Mouse (Mus musculus): Measurements from ENCODE around the gene Hspb7.

Hspb7 gene

DNA sequence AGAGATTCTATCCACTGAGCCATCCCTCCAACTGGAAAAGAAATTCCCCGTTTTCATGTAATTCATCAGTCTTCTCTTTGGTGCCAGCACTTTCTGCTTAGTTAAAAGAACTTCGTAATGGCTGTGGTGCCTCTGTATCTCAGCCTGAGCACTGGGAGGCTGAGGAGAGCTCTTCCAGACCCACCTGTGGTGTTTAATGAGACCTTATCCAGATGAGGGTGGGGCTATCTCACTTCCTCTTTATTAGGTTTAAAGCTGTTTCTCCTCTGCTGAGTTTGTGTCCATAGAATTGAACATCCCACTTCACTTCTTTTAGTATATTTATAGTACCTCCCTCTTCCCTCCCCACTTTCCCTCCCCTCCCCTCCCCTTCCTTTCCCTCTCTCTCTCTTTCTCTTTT, 30.7 kb downstream of the Hspb7 start:
- no peak for DNase-seq

DNA sequence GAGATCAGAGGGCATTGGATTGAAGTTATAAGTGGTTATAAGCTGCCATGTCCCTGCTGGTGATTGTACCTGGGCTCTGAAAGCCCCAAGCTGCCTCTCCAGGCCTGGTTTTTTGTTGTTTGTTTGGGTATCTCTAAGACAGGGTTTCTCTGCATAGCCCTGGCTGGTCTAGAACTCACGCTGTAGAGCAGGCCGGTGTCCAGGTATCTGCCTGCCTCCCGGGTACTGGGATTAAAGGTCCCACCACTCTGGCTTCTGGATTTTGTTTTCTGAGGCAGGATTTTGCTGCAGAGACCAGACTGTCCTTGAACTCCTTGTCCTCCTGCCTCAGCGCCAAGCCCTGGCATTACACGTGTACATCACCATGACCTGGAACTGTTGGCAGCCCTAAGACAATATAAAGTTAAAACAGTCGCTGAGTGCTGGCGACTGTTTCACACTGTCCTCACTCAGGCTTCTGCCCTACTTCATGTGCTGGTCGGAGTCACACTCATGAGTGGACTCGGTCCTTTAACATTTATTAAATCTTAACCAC, 31.4 kb downstream of the Hspb7 start:
- DNase-seq: no peak

DNA sequence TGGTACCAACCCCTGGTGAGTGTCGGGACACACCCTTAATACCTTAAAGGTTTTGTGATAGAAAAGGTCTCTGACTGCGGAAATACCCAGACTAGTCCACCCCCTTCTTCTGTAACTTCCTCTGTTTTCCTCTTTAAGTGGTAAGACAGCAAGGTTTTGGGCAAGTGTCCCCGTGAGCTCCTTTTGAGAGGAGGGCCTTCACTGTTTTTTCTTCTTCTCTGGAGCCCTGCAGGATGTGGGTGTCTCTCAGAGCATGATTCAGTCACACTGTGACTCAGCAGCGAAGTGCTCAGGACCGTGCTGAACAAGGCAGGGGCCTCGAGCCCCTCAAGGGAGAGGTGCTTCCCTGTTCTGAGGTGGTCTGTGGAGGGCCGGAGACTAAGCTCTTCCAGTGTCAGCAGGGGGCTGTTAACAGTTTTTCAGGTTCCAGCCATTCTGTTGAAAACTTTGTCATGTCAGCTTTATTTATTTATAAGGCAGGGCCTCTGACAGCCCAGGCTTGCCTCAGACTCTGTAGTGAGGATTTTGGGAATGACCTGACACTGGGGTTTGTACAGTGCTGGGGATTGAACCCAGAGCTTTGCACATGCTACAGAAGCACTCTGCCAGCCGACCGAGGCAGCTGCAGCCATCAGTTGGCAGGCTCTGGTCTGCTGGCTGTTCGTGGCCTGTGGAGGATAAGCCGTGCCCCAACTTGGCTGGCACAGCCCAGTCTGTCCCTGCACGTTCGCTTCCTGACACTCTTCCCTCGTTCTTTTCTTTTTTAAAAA, 34.2 kb downstream of the Hspb7 start:
- no peak for DNase-seq

DNA sequence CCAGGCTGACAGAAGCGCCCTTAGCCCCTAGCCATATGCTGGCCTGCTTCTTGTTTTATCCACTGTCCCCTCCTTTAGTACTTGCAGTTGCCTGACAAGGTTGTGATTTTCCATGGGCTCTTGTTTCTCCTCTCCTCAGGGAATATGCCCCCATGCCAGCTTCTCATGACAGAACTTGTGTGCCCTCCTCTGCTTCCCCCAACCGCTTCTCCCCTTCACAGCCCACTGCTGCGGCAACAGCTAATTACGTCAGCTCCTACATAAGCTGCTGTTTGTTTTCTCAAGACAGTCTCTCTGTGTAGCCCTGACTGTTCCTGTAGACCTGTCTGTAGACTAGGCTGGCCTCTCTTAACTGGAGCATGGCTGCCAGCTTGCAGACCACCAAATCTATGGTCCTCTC, 34.9 kb downstream of the Hspb7 start:
- DNase-seq: no peak

DNA sequence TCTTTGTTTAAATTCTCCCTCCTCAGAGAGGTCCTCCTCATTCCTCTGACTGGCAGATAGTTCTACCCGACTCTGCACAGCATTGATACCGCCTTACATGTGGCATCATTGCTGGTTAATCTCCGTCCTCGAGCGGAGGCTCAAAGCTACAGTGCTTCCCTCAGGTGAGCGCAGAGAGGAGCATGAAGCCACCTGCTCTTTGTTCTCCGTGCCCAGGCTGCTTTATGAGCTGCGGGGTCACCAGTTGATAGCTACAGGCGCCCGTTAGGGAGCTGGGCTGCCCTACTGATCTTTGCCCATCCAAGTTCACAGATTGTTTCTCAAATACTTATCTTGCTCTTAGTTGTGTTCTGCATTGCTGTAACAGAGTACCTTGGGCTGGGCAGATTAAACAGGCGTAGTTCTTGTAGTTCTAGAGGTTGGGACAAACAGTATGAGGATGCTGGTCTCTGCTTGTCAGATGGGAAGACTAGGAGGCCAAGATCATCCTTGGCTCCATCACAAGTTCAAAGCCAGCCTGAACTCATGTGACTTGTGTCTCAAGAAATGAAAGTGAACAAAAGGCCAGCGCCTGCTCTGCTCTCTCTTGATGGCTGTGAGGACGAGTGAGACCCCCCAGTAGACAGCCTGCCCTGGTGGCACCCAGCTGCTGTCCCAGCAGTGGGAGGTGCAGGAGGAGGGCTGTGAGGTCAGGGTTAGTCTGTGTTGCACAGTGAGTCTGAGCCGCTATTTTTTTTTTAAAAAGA, 35.8 kb downstream of the Hspb7 start:
- DNase-seq: no peak

DNA sequence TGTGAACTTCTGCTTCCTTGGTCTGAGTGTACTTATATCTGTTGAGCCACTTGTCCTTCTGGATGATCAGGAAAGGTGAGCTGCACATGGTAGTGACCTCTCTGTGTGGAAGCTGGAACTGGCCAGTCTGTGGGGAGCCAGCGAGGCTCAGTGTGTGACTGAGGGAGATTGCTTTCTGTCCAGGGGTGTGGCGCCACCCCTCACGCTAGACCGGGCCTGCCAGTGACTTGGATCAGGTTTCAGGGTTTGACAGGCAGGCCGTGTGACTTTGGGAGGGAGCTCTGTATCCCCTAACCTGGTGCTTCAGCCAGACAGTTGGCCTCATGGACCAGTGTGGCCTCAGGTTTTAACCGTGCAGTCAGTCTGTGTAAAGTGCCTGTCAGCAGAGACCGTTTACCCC, 37.7 kb downstream of the Hspb7 start:
- DNase-seq: no peak

DNA sequence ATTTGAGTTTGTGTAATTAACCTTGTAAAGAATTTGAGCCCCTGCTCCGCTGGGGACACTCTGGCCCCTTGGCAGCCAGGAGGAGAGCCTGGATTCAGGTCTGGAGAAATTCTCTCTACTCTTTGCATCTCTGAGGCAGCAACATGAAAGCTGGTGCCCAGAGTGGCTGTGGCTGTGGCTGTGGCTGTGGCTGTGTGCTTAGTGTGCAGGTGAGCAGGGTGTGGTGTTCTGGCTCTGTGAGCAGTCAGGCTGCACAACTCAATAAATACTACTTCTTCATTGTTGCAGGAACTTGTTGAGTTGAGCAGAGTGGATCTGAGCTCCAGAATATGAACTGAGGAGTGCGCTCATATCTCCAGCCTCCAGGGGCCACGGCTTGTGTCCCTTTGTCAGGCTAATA, 38.3 kb downstream of the Hspb7 start:
- no peak for DNase-seq

DNA sequence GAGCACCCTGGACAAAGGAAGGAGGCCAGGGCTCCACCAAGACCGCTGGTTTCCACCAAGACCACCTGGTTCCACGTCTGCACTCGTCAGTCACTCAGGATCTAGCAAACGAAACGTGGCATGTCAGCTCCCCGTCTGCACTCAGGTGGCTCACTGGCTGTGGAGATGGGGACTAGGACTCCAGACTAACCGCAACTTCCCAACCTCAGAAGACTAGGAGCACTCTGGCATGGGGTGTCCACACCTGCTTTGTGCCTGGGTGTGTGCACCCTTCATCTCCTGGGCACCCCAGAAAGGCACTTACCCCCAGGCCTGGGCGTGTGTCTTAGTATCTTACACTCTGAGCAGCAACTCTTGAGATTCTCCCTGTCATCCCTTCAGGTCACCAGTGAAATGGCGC, 39.2 kb downstream of the Hspb7 start:
- DNase-seq: no peak

DNA sequence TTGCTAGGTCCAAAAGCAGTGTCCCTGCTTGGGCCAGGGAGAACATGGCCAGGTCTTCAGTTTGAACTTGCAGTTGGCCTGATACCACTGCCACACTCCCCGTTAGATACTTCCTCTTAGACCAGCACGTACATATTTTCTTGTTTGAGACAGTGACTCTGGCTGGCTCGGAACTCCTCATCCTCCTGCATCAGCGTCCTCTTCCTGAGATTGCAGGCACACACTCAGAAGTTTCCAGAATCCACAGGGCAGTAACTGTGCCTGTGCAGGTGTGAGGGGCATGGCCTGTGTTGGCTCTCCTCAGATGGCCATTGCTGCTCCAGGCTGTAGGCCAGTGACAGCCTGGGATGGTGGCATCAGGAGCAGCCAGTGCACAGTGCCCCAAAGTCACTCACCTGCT, 39.9 kb downstream of the Hspb7 start:
- no peak for DNase-seq

DNA sequence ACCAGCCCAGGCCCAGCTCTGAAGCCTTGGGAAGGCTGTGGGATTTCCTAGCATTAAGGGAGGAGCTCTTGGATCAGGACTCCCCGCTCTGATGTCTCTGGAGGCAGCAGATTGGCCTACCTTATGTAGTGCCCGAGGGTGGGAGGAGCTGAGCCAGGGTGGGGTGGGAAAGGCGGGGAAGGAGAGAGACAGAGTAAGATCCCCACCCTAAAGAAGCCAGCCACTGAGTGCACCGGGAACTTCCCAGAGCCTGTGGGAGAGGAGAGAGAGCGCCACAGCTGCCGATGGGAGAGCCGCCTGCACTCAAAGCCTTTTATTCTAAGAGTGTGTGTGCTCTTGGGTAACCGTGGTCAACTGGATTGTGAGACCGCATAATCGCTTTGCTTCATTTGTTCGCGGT, 40.5 kb downstream of the Hspb7 start:
- DNase-seq: no peak

DNA sequence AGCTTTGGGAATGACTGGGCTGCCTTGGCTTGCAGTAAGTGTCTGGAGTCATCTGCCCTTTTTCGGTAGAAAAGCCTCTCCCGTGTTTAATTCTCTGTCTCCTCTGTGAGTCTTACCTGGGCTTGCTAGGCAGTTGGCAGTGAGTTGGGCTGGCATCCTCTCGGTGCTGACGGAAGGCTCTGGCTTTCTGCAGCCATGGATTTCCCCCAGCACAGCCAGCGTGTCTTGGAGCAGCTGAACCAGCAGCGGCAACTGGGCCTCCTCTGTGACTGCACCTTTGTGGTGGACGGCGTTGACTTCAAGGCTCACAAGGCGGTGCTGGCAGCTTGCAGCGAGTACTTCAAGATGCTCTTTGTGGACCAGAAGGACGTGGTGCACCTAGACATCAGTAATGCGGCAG, 41.0 kb downstream of the Hspb7 start:
- DNase-seq: no peak

DNA sequence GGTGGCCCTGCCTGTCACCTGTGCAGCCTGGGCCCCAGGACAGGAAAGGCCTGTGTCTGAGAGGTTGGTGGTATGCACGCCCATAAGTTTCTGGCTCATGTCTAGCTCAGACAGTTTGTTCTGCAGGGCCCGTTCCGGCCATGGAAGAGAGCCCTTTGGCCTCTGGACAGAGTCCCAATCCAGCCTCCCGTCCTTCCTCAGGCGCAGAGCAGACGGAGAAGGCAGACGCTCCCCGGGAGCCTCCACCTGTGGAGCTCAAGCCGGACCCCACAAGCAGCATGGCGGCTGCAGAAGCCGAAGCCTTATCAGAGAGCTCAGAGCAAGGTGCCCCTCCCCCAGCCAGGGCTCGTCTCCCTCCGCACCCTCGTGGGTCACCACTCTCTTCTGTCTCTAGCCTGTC, 42.9 kb downstream of the Hspb7 start:
- DNase-seq: no peak

DNA sequence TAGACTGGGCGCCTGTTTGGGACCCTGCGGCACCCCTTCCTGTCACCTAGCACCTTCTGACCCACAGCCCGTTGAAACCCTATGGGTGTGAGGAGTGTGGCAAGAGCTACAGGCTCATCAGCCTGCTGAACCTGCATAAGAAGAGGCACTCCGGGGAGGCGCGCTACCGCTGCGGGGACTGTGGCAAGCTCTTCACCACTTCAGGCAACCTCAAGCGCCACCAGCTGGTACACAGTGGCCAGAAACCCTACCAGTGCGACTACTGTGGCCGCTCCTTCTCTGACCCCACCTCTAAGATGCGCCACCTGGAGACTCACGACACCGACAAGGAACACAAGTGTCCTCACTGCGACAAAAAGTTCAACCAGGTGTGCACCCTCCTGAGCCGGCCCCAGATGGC, 44.1 kb downstream of the Hspb7 start:
- DNase-seq: no peak

DNA sequence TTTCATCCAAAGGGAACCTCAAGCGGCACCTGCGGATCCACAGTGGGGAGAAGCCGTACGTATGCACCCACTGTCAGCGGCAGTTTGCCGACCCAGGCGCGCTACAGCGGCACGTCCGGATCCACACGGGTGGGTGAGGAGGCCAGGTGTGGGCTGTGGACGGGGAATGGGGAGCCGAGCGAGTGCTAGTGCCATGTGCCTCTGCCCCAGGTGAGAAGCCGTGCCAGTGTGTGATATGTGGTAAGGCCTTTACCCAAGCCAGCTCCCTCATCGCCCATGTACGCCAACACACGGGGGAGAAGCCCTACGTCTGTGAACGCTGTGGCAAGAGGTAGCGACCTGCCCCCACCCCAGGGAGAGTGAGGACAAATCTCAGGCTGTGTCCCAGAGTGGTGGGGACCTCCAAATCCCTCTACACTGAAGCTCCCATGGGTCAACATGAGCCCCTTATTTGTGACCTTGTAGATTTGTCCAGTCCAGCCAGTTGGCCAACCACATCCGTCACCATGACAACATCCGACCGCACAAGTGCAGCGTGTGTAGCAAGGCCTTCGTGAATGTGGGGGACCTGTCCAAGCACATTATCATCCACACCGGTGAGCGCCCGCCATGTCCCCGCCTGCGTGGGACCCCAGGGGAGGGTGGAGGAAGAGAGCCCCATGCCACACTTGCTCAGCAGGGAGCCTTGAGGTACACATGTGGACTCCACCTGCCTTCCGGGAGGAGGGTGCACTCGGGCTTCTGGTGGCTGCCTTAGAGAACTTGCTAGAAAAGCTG, 45.1 kb downstream of the Hspb7 start:
- no peak for DNase-seq

DNA sequence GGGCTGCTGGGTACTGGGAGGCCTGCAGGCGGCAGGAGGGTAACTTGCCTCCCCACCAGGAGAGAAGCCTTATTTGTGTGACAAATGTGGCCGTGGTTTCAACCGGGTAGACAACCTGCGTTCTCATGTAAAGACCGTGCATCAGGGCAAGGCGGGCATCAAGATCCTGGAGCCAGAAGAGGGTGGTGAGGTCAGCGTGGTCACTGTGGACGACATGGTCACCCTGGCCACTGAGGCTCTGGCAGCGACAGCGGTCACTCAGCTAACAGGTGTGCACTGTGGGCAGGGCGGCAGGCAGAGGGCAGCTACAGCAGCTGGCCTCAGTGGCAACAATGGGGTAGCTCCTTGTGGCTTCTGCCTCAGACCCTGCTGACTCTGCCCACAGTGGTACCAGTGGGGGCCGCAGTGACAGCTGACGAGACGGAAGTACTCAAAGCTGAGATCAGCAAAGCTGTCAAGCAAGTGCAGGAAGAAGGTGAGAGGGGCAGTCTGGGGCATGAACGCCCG, 45.8 kb downstream of the Hspb7 start:
- no peak for DNase-seq

DNA sequence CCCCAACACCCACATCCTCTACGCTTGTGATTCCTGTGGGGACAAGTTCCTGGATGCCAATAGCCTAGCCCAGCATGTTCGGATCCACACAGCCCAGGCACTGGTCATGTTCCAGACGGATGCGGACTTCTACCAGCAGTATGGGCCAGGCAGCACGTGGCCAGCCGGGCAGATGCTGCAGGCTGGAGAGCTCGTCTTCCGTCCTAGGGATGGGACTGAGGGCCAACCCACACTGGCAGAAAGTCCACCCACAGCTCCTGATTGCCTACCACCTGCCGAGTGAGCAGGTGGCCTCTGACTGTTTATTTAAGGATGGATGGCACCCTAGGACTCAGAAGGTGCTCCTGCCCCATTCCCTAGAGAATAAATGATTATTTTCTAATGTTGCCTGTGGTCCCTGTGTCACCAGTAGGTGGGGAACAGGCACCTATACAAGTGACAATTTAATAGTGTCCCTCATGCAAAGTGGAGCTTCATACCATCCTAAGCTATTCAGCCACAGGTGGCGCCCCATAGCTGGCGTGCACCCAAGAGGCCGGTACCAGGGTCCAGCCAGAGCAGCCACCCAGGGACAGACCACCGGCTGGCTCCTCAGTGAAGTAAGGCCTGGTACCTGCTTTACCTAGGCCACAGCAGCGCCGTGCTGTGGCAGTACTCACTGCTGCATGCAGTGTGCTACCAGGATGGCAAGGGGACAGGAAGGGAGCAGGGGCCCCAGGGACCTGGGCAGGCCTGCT, 46.4 kb downstream of the Hspb7 start:
- no peak for DNase-seq

DNA sequence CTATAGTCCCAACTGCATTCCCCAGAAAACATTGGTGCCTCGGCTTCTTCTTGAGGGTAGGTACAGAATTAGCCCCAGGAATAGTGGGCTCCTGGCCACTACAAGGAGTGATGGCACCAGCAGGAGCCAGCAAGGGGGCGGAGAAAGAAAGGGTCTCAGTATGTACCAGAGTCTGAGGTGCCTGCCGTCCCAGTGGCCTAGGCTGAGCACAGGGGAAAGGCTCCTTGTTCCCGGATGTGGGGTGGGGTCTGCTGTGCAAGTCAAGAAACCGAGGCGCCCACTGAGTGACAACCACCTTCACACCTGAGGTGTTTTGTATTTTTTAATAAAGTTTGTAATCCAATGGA, 47.0 kb downstream of the Hspb7 start:
- DNase-seq: no peak

DNA sequence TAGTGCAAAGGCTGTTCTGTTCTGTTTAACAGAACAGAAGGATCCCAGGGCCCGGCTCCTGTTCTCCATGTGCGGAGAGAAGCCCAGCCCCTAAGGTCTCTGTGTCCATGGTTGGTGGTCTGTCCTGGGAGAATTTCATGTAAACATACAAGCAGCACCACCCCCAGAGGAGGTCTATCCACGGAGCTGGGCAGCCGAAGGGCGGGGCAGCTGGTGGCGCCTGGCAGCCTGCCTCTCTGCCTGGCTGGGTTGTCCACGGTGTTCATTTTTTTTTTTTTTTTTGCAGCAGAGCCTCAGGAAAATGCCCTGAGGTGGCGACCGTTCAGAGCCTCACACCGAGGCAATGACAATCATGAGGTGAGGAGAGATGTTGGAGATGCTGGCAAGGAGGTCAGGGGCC, 48.0 kb downstream of the Hspb7 start:
- peak in 1 of 2 experiments; percentile 36 for DNase-seq

DNA sequence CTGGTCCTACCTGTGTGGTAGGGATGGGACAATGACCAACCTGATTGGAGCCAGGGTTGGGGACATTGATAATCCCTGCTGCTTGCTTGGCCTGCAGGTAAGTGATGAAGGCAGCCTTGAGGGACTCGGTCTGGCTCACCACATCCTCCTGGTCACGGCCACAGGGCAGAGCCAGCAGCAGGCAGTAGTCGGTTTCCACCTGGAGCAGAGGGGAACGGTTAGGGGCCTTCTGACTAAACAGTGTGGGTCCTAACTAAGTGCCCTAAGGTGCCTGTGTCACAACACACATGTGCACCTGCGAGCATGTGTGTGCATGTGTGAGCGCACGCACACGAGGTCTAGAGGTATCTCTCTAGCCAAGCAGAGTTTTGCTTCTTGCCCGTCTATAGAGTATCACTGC, 48.8 kb downstream of the Hspb7 start:
- DNase-seq: no peak

DNA sequence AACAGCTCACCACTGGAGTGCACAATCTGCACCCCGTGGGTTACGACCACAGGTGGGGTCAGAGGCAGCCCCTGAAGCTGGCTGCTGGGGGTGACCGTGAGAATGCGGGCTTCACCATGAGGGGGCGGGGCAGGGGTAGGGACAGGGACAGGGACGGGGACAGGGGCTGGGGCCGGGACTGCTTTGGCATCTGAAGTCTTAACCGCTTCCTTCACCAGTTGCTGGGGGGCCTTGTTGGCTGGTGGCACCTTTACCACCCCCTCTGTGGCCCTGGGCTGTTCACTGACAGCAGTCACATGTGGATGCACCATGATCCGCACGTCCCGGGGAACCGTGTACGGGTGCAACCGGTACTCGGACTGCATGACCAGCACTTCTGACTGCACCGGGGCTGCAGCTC, 50.9 kb downstream of the Hspb7 start:
- no peak for DNase-seq

DNA sequence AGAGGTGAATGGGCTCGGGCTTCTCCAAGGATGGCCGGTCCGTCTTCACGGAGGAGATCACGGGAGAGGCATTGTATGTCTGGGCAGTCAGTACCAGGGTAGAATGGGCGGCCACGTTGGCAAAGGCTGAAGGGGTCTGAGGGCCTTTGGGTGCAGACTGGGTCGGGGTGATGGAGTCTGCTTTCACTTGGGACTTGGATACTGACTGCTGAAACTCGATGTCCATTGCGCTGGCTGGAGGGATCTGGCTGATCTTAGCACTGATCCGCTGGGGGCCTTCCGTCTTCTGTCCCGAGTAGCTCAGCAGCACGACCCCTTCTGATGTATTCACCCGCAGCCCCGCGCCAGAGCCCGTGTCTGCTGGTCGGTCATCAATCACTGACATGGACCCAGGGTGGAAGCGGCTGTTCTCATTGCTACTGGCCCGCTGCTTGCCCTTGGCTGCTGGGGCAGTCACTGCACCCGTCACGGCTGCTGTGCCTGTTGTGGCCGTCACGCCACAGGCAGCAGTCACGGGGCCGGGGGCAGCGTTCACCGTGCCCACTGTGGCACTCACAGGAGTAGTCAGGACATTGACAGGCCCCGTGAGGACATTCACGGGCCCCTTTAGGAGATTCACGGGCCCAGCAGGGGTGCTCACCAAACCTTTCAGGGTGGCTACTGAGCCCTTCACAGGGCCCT, 52.2 kb downstream of the Hspb7 start:
- no peak for DNase-seq

DNA sequence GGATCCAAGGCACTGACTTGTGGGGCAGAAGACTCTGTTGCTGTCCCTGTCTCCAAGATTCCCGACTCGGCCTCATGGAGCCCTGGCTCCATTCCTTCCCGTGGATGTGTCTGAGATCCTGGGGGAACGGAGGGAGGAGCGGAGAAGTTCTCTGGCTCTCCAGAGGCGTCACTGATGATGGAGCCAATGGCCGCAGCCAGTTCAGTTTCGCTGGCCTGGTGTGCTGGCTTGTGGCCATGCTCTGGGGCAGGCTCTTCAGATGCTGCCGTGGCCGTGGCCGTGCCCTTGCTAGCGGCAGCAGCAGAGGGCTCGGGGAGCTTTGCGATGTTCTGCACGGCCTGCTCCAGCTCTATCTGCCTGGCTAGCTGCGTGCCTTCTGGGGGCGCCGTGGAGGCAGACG, 53.9 kb downstream of the Hspb7 start:
- DNase-seq: peak in 1 of 2 experiments; percentile 59
